Mouse (Mus musculus) hindbrain, postnatal 0 days (tissue): ENCODE data around the gene Mad1l1. TPM values are rescaled to one million over a fixed set of nuclear protein-coding genes. Genes with fewer than 3 reads are reported as not detected.

Experiments used
- ATAC-seq: fragments of 200-750 bp; cut with Nextera tagmentation; 2 replicates; pipeline ENCODE4 v1.8.0; 2017; ENCODE audit warnings: mild to moderate bottlenecking, moderate TSS enrichment, moderate library complexity
- DNase-seq: peaks from one replicate; pipeline ENCODE4 v3.0.0-alpha.2; 2015; ENCODE audit warnings: low spot score
- H3K27ac ChIP-seq: fragments of 300-500 bp; sonication (generic); 2 replicates; pipeline ENCODE4 v1.5.1; 2014; ENCODE audit warnings: mild to moderate bottlenecking
- H3K27me3 ChIP-seq: fragments of 300-500 bp; sonication (generic); 2 replicates; pipeline ENCODE4 v1.6.1; 2014; ENCODE audit warnings: low read length, mixed read lengths; ENCODE audit not compliant: insufficient read depth
- H3K36me3 ChIP-seq: fragments of 300-500 bp; sonication (generic); 2 replicates; pipeline ENCODE4 v1.6.1; 2014; ENCODE audit warnings: low read length, mixed read lengths; ENCODE audit not compliant: insufficient read depth
- H3K4me1 ChIP-seq: fragments of 300-500 bp; sonication (generic); 2 replicates; pipeline ENCODE4 v1.6.1; 2014; ENCODE audit warnings: antibody characterized with exemption, low read length, mixed read lengths; ENCODE audit not compliant: insufficient read depth
- H3K4me2 ChIP-seq: fragments of 300-500 bp; sonication (generic); 2 replicates; pipeline ENCODE4 v1.6.1; 2014; ENCODE audit warnings: low read depth, mild to moderate bottlenecking, low read length, moderate library complexity, mixed read lengths
- H3K4me3 ChIP-seq: fragments of 300-500 bp; sonication (generic); 2 replicates; pipeline ENCODE4 v1.5.1; 2014; ENCODE audit warnings: low read length
- H3K9ac ChIP-seq: fragments of 300-500 bp; sonication (generic); replicated peaks from 2 replicates; pipeline ENCODE4 v1.6.1; 2014; ENCODE audit warnings: mild to moderate bottlenecking, low read length, moderate library complexity, mixed read lengths
- H3K9me3 ChIP-seq: fragments of 300-500 bp; sonication (generic); 2 replicates; pipeline ENCODE4 v1.6.1; 2016; ENCODE audit warnings: low read length, mixed read lengths
- CTCF ChIP-seq: IDR thresholded peaks from 2 replicates; pipeline ENCODE4 v1.5.1; 2016; ENCODE audit warnings: antibody characterized with exemption, control low read depth, low read depth
- WGBS: fragments of 180-500 bp; shearing (Covaris S2); extraction: QIAGEN DNeasy Blood & Tissue Kit; methylation state at CpG from one replicate; pipeline ENCODE4 v1.1.7; 2014; 5-methylcytosine and 5-hydroxymethylcytosine counted together
- polyA plus RNA-seq: library from polyadenylated mRNA; unstranded; fragments of >200 nt; fragmentation: Nextera tagmentation; extraction: Ambion mirVana; gene quantifications from 2 replicates; pipeline ENCODE4 v1.2.1, GENCODE M21; 2015
- total RNA-seq: library from RNA; depleted of rRNA; stranded (reverse); fragments of >200 nt; gene quantifications from 2 replicates; pipeline ENCODE4 v1.2.3, GENCODE M21; 2014

Mad1l1 gene
- total and polyA plus RNA-seq, 2 experiments from 2014 or later, result 29.1 to 30.9 TPM

DNA sequence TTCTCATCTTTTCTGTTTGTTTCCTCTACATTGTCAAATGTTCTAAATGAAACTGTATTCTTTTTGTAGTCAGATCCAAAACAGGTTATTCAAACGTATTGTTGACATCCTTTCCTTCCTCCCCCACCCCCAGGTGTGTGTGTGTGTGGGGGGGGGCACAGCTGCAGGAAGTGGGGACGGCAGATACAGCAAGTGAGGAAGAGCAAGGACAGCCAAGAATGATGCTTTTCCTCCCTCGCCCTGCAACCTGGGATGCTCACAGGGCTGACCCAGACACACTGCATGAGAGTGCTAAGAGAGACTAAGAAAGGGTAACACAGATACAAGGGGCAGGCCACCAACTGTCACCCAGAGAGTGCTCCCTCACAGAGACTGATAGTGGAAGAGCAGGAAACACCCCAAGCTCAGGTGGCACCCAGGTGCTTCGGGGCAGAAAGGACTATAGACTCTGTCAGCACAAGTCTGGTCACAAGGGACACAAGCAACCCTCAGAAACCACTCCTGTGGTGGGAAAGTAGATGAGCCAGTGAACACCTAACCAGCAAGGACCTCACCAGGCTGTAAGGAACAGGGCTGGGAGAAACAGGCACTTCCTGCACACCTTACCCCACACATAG, 105.8 kb downstream of the Mad1l1 start:
- no peak for TF ChIP-seq CTCF
- Histone ChIP-seq H3K27me3 (no peaks in the 10 kb centered on the region), H3K36me3 (no peaks in the 10 kb centered on the region), H3K27ac (no peak overlapping the region), H3K4me2 (no peak overlapping the region), H3K9ac (no peak overlapping the region), H3K9me3 (no peaks in the 10 kb centered on the region), H3K4me1 (no peaks in the 10 kb centered on the region; the same call in 1 of the 2 replicates), H3K4me3 (no peak overlapping the region)
- WGBS, result 81% methylated on average over 4 of the region's 4 CpGs
- no peak for ATAC-seq
- no peak for DNase-seq

DNA sequence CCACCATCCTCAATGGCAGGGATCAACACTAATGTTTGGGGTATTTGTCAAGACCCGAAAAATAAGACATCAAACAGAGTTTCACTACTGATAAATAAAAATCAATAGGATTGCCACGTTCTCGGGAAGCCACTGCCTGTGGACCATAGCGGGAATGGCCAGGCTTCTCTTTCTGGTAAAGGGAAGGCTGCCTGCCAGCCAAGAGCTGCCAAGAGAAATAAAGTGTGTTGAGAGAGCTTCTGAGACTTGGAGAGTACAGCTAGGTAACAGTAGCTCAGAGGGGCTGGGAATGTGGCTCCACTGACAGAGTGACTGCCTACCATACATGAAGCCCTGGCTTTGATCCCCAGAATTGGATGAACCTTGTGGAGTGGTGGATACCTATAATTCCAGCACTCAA, 108.4 kb downstream of the Mad1l1 start:
- Histone ChIP-seq H3K9me3 (no peaks in the 10 kb centered on the region), H3K4me2 (no peak overlapping the region), H3K27me3 (no peaks in the 10 kb centered on the region), H3K4me1 (no peaks in the 10 kb centered on the region; the same call in none of the 2 replicates), H3K36me3 (no peaks in the 10 kb centered on the region), H3K9ac (no peak overlapping the region), H3K4me3 (no peak overlapping the region), H3K27ac (no peak overlapping the region)
- ATAC-seq (no peak), DNase-seq (no peak)
- TF ChIP-seq CTCF, result no peak
- WGBS, result 63% methylated on average over 4 of the region's 4 CpGs

DNA sequence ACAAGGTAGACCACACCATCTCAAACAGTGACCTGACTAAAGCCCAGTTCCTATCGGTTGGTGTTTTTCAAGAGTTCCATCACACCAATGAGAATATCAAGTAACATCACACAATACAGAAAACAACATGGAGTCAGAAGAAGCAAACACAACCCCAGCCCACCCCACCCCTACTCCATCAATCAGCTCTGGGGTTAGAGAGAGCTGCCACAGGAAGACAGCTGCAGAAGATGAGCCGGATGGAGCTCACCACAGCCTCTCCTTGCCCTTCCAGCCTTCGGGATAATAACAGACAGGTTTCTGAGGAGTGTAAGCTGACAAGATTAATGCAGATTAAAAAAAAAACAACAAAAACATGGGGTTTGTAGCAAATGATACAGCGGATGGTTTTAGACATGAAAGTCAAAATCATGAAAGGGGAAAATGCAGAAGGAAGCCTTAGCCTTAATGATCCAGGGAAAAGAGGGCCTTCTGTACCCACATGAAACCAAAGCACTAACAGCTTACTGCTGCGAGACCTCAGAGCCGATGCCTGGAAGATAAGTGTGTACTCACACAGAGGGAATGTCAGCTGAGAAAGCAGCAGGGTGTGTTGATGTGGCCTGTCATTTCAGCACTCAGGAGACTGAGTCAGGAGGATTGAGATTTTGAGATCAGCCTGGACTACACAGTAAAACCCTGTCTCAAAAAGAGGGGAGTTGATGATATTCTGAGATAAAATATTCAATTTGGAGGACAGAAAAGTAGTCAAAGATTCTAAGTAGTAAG, 110.8 kb downstream of the Mad1l1 start:
- ATAC-seq (no peak), DNase-seq (no peak)
- 79% methylated on average over 6 of the region's 6 CpGs for WGBS
- no peaks in the 10 kb centered on the region for H3K36me3 ChIP-seq
- no peak overlapping the region for H3K4me2 ChIP-seq
- no peaks in the 10 kb centered on the region for H3K9me3 ChIP-seq
- H3K9ac ChIP-seq, result no peak overlapping the region
- TF ChIP-seq CTCF, result no peak
- H3K4me1 ChIP-seq, result no peaks in the 10 kb centered on the region; the same call in 1 of the 2 replicates
- no peak overlapping the region for H3K4me3 ChIP-seq
- H3K27ac ChIP-seq, result no peak overlapping the region
- H3K27me3 ChIP-seq, result no peaks in the 10 kb centered on the region

DNA sequence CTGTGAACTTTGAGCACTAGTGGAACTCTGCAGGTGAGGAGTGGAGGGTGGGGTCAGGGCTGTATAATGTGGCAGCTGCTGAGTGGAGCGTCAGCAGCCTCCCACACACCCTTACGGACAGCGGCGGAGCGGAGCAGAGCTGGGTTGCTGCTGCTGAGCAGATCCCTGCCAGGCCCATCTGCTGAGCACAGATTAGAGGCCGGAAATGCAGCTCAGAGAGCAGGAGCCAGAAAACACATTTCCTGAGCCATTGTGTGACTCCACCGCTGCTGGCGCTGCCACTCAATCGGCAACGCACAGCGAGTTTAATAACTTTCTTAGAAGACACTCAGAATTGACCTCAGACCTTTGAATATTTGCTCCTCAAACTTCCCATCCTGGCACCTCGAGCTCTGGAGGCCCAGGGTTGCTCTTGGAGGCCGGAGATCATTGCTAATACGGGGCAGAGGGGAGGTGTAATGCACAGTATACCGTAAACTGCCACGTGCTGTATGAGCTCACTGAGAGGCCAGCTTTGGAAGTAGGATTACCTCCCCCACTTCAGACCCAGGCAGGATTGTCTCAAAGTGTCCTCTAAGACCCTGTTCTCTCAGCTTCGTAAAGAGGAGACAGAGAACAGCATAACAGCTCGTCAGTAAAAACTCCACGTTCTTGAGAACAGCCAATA, 112.5 kb downstream of the Mad1l1 start:
- WGBS, result 39% methylated on average over 19 of the region's 19 CpGs
- peak; percentile 84 for ATAC-seq
- no peak; the same call in 1 of the 2 replicates for TF ChIP-seq CTCF

DNA sequence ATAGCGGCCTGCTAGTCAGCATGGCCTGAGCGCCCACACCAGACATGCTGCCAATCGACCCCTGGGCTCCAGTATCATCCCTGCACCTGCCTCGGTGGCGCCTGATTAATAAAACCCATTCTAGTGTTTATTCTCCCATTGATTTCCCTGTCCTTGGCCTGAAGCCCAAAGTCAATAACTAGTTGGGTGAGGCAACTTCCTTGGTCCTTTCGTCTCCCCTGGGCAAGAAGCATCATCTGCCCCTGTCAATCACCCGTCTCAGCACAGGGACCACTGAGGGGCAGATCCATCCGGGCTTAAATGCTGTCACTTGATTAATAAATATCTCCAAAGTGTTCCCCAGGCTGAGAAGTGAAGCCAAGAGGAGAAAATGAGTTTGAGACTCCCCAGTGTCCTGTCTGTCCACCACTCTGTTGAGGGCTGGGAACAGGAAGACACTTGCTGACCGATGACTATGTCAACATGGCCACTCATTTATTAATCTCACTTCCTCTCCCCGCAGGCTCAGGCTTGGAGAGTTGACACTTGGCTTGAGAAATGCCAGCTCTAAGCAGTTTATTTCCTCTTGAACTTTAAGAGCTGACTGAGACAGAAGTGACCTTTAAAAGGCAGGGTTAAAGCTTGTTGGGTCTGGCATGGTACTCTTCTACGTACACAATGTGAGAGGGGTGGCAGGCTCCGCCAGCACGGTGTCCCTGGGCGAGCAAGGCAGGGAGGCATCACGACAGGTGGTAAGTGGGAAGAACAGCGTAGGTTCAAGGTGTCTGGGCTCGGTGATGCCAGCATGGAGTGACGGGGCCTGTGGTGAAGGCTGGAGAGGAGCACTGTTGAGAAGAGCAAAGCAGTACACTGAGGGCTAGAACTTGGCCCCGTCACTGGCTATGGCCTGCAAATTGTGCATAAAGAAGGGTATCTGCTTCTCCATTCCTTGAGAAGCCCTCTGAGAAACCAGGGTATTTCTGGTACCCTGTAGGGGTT, 114.3 kb downstream of the Mad1l1 start:
- ATAC-seq, result no peak

More for the DNA sequence above, 112.5 kb downstream of the Mad1l1 start:
- DNase-seq, result peak; percentile 71
- Histone ChIP-seq H3K9me3 (no peaks in the 10 kb centered on the region), H3K4me1 (no peaks in the 10 kb centered on the region; the same call in 1 of the 2 replicates), H3K4me3 (no peak overlapping the region), H3K27ac (peak overlapping the region; percentile 11; the same call in 1 of the 2 replicates), H3K27me3 (no peaks in the 10 kb centered on the region), H3K36me3 (no peaks in the 10 kb centered on the region), H3K9ac (no peak overlapping the region), H3K4me2 (no peak overlapping the region)

DNA sequence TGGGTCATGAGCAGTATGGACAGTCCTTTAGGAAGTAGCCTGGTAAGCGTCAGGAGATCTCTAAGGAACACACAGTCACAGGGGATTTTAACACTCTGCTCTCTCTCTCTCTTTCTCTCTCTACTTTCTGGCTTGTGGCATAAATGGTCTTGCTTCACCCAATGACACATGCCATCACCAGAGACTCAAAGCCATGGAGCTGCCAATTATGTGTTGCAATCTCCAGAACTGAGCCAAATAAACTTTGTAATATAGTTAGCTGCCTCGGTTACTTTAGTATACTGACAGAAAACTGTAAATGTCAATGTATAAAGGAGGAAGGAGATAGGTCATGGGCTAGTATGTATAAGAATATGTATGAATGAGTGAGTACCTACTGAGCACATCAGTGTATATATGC, 115.4 kb downstream of the Mad1l1 start:
- no peak overlapping the region for H3K9ac ChIP-seq
- ATAC-seq, result no peak
- no peak overlapping the region for H3K4me3 ChIP-seq
- 96% methylated on average over 2 of the region's 2 CpGs for WGBS
- H3K27me3 ChIP-seq, result no peaks in the 10 kb centered on the region
- no peaks in the 10 kb centered on the region for H3K9me3 ChIP-seq
- no peak overlapping the region for H3K27ac ChIP-seq
- no peaks in the 10 kb centered on the region; the same call in 1 of the 2 replicates for H3K4me1 ChIP-seq
- no peaks in the 10 kb centered on the region for H3K36me3 ChIP-seq
- no peak overlapping the region for H3K4me2 ChIP-seq
- no peak for DNase-seq
- TF ChIP-seq CTCF, result no peak

More for the DNA sequence above, 114.3 kb downstream of the Mad1l1 start:
- TF ChIP-seq CTCF, result no peak
- no peaks in the 10 kb centered on the region for H3K9me3 ChIP-seq
- H3K4me3 ChIP-seq, result no peak overlapping the region
- H3K4me1 ChIP-seq, result no peaks in the 10 kb centered on the region; the same call in 1 of the 2 replicates
- H3K4me2 ChIP-seq, result no peak overlapping the region
- H3K27me3 ChIP-seq, result no peaks in the 10 kb centered on the region
- H3K27ac ChIP-seq, result no peak overlapping the region
- no peak overlapping the region for H3K9ac ChIP-seq
- no peaks in the 10 kb centered on the region for H3K36me3 ChIP-seq
- DNase-seq, result no peak
- WGBS, result 85% methylated on average over 19 of the region's 19 CpGs
